Mouse (Mus musculus) cerebellum, postnatal 4 days (tissue): ENCODE measurements at regions not wholly inside any gene's neighbourhood (a gene's known extent, or its start where the extent isn't known, plus 50 kb on each side); places are given as distances from the start of the nearest gene placed in this dataset.

Source experiments
- DNase-seq, 2 experiments: peaks; one replicate each; pipeline ENCODE4 v3.0.0; 2022; ENCODE audit warnings: low spot score in 2 of 2, mixed read lengths in 1 of 2

- no peak for DNase-seq
Measured at GRCm38 (mm10) chr14:47990716-47991115, 129.9 kb upstream of the Peli2 start.

- DNase-seq: no peak
Measured at GRCm38 (mm10) chr14:47991546-47991945, 129.1 kb upstream of the Peli2 start.

GRCm38 (mm10) chr14:47992091-47992490, 128.5 kb upstream of the Peli2 start:
- no peak for DNase-seq

- no peak for DNase-seq
Measured at GRCm38 (mm10) chr14:47992851-47993250, 127.8 kb upstream of the Peli2 start.

- DNase-seq: no peak
Measured at GRCm38 (mm10) chr14:47998936-47999335, 121.7 kb upstream of the Peli2 start.

- no peak for DNase-seq
Measured at GRCm38 (mm10) chr14:48005092-48005928, 115.3 kb upstream of the Peli2 start.

GRCm38 (mm10) chr14:48005929-48006309, 114.7 kb upstream of the Peli2 start:
- DNase-seq: no peak

- peak in 1 of 2 experiments; percentile 37 for DNase-seq
Measured at GRCm38 (mm10) chr14:48012361-48013215, 108.0 kb upstream of the Peli2 start.

GRCm38 (mm10) chr14:48013431-48013830, 107.2 kb upstream of the Peli2 start:
- DNase-seq: peak in 1 of 2 experiments; percentile 24

GRCm38 (mm10) chr14:48014776-48015175, 105.8 kb upstream of the Peli2 start:
- no peak for DNase-seq

- DNase-seq: no peak
Measured at GRCm38 (mm10) chr14:48017971-48018370, 102.7 kb upstream of the Peli2 start.

- DNase-seq: no peak
Measured at GRCm38 (mm10) chr14:48019331-48019730, 101.3 kb upstream of the Peli2 start.

GRCm38 (mm10) chr14:48022271-48022670, 98.4 kb upstream of the Peli2 start:
- DNase-seq: no peak

GRCm38 (mm10) chr14:48024051-48024693, 96.5 kb upstream of the Peli2 start:
- no peak for DNase-seq

- DNase-seq: no peak
Measured at GRCm38 (mm10) chr14:48039286-48039790, 81.3 kb upstream of the Peli2 start.

- no peak for DNase-seq
Measured at GRCm38 (mm10) chr14:48046094-48046493, 74.5 kb upstream of the Peli2 start.

- DNase-seq: no peak
Measured at GRCm38 (mm10) chr14:48046831-48047230, 73.8 kb upstream of the Peli2 start.

- no peak for DNase-seq
Measured at GRCm38 (mm10) chr14:48049698-48050459, 70.7 kb upstream of the Peli2 start.

- DNase-seq: no peak
Measured at GRCm38 (mm10) chr14:48050460-48050760, 70.2 kb upstream of the Peli2 start.

GRCm38 (mm10) chr14:48051971-48052370, 68.7 kb upstream of the Peli2 start:
- no peak for DNase-seq

GRCm38 (mm10) chr14:48052405-48052804, 68.2 kb upstream of the Peli2 start:
- DNase-seq: no peak
